Mouse (Mus musculus) ovary, adult 18-20 months (tissue): Measurements from ENCODE around the gene Me1.

ENCODE experiments used
- DNase-seq: peaks from one replicate; pipeline ENCODE4 v3.0.0; 2022; ENCODE audit warnings: low spot score, mixed read lengths

The Me1 gene

DNA sequence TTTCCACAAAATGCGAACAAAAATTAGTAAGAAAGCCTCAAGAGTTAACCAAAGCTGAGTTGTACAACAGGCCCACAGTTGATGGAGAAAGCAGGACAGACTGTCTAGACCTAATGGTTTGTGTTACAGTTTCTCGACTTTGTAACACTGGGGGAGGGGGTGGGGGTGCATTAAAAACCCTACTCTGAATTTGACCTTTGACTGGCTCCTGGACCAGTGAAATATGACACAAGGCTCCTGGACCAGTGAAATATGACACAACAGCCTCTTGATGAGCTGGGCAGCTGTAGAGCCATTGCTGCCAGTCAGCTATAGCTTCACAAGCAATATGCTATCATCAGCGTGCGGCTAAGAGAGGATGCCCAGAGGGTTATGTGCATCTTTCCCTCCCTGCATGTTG is 37.4 kb downstream of the Me1 start:
- no peak for DNase-seq

DNA sequence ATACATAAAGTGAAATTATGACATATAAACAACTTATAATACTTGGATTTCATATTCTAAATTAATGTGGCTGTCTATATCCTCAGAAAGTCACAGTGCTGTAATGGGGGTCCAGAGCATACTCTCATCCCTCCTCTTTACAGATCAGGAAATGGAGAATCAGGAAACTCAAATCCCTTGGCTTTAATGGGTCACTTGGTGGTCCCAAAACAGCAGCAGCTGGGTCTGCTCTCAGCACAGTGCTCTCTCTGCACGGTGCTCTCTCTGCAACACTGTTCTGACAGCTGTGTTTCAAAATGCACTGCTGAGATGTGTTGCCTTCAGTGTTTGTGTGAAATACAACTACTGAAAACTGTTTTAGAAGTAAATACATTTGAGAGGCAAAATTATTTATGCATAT is 43.6 kb downstream of the Me1 start:
- no peak for DNase-seq

GRCm38 (mm10) chr9:86651254-86651653 is 44.5 kb downstream of the Me1 start:
- DNase-seq: no peak

DNA sequence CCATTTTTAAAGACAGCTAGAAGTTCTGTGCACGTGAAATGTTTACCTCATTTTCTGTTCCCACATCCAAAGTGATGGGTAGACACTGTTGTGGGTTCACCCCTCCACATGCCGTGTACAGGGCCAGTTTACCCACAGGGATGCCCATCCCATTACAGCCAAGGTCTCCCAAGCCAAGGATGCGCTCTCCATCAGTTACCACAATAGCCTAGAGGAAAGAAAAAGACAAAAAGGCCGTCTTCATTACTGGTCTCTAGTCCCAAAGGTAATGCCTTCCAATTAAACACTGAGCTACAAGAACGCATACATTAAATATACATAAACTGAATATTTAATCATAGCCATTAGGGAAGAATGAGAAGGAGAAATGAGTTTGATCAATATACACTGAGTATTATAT is 44.9 kb downstream of the Me1 start:
- no peak for DNase-seq

DNA sequence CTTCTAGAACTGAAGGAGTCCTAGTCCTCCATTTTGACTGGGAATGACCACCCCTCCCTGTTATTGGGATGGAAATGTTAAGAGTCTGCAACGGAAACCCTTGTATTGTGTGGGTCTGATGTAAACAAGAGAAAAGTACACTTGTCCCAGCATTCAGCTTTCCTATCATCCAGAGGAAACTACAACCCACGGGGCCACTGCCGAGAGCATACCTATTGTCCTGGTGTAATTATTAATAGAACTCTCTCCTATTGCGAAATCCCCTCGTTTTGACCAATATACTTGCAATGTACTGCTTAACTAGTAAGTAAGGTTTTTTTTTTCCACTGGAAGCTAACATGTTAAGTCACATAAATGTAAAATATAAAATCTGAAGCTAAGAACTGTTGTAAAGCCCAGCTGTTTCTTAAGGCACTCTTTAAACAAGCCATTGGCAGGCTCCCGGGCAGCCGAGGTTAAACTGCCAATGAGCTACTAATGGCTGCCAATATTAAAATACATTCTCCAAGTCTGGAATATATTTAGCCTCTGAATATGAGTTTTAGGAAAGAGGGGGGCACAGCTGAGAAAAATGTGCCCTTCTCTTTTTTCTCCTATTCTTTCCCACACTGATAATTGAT is 47.7 kb downstream of the Me1 start:
- DNase-seq: no peak

DNA sequence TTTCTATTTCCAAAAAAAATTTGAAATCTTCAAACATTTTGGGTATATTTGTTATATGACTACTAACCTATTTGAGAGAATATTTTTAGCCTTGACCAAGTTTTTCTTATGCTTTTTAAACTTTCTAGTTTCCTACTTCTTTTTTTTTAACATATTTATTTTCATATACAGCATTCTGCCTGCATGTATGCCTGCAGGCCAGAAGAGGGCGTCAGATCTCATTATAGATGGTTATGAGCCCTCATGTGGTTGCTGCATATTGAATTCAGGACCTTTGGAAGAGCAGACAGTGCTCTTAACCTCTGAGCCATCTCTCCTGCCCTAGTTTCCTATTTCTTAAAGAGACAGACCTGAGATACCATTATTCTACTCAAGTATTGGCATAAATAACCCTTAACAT is 48.9 kb downstream of the Me1 start:
- DNase-seq: no peak

GRCm38 (mm10) chr9:86643497-86643896 is 52.3 kb downstream of the Me1 start:
- no peak for DNase-seq

GRCm38 (mm10) chr9:86638771-86639170 is 57.0 kb downstream of the Me1 start:
- DNase-seq: no peak

- DNase-seq: no peak
These were observed 64.6 kb downstream of the Me1 start for GRCm38 (mm10) chr9:86631153-86631552.

DNA sequence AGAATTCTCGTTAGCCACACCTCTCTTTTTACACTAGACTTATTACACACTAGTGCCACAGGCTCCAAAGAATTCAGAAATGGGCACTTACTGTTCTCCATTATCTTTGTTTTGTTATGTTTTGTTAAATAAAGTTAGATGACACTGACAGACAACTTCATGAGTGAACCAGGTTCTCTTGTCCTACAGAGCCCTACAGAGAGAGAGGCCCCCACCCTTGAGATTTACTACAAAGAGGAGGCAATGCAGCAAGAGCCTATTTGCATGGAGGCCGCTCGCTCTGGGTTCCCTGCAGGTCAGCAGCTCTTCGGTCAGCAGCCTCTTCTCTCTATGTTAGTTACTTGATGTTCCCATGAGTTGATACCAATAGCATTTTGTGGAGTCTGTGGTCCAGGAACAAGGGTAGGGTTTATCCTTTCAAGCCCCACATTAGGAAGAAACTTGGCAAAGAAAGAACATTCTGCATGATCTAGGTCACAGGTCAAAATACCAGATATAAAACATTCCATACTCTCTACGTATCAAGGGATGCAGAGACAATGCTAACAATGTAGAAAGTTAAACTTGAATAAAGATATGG is 65.3 kb downstream of the Me1 start:
- DNase-seq: no peak

DNA sequence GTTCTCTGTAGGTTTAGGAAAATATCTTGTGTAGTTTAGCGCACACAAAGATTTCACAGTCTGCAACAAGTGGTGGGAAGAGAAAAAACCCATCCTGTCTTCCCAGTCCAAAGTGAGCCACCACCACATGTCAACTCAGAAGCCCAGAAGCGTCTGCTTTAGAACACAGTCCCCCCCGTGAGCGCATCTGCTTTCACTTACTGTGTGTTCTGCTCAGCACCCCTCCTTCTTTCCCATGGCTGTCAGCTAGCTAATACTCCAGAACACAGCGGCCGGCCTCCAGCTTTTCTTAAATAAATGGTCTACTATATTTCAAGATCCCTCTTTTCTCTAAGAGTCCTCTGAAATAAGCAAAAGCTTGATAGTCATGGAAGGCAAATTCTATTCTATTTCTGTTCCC is 66.4 kb downstream of the Me1 start:
- DNase-seq: no peak

GRCm38 (mm10) chr9:86627745-86628496 is 67.8 kb downstream of the Me1 start:
- no peak for DNase-seq

GRCm38 (mm10) chr9:86626906-86627305 is 68.8 kb downstream of the Me1 start:
- DNase-seq: no peak

GRCm38 (mm10) chr9:86624781-86625180 is 71.0 kb downstream of the Me1 start:
- no peak for DNase-seq

DNA sequence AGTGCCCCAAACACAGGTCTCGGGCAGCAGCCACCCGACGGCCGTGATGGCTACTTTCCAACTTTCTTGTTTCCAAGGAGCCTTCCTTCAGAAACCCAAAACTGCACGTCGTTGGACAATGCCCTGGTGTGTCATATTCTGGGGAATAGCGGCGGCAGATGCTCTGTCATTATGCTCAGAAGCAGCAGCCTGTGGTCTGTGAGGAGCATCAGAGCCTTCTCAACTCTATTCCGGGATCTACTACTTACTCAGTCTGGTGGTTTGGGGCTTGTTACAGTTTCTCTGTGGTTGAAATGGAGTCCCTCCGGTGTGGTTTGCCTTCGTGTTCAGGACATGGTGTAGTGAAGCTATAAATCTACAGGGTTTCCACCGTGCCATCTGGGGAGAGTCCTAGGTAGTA is 71.7 kb downstream of the Me1 start:
- DNase-seq: no peak

GRCm38 (mm10) chr9:86622062-86622461 is 73.7 kb downstream of the Me1 start:
- no peak for DNase-seq

GRCm38 (mm10) chr9:86619341-86620139 is 76.2 kb downstream of the Me1 start:
- no peak for DNase-seq

- DNase-seq: no peak
These were observed 77.8 kb downstream of the Me1 start for GRCm38 (mm10) chr9:86617837-86618492.

GRCm38 (mm10) chr9:86615765-86616164 is 80.0 kb downstream of the Me1 start:
- no peak for DNase-seq

DNA sequence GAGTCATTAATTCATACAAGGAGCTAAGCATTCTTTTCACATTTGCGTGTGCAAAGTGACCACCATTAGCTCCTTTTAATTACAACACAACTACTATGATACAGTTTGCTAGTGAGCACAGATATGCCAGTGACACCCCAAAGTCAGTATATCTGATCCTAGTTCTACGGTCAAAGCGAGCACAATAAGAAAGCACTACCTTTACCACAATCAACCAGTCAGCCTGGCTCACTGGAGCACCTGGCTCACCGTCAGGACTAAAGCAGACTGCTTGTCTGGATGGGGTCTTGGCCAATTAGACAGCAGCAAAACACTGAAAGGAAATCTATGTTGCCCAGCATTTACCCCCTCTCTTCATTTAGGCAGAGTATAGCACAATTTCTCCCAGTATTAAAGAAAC is 83.7 kb downstream of the Me1 start:
- no peak for DNase-seq

DNA sequence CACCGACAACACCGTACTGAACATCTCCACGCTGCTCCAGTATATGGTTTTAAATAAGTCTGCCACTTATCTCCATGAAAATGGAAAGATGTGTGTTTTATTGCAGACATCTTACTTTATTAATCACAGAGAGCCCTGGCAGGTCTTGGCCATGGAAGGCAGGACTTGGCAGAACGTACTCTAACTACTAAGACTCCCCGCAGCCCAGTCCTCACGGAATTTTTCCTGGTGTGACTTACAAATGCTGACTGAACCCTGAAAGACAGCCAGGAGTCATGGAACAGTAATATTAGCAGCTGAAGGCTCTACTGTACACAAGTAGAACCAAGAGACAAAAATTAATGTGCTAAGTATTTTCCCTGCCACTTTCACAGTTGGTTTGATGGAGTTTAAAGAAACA is 90.0 kb downstream of the Me1 start:
- DNase-seq: no peak

DNA sequence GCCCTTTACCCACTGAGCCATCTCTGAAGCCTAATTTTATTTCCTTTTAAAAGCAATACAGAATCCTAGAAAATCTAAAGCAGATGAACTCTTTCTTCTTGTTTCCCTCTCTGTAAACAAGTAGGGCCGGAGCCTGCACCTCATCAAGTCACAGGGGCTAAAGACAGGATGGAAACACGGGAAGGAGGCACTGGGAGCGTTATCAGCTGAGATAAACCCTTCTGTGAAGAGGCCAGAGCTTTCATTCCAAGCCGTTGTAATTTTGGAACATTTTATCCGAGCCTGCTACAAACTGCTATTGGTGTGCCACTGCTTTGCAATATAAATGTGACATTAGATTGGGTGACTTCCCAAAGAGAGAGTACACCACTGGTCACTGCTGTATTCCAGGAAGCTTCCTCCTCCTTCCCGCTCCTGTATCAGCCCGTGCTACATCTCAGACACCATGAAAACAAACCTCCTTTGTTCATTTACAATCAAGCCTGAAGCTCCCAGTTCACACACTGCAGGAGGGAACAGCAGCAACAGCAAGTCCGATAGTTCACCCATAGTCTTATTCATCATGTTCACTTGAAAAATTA is 95.9 kb downstream of the Me1 start:
- DNase-seq: no peak
